Comparison of ENCODE assay signal across 14 mouse cellular contexts in genomic region chr1:89207306-89207705, GRCm38 (mm10).
DNase-seq lines count a peak whose midpoint lies in the region; TF ChIP-seq lines count a peak whose summit lies in the region.
"Had no signal": no experiment of that assay in that cellular context is flagged by ENCODE, and none has a peak within 500 bp of the region (broad histone marks: within the 10 kb centered on the region; RNA-seq: fewer than 3 reads in every experiment).

No protein-coding gene starts in this region.

- H3K9me3 ChIP-seq in ES-E14 (ENCODE audit: control insufficient read depth, insufficient read depth, low read depth, low read length): no peaks in the 10 kb centered on the region
- H3K9me3 ChIP-seq: embryonic facial prominence, embryonic 15.5 days had no signal

- no peaks in the 10 kb centered on the region for H3K4me1 ChIP-seq in ES-E14 (ENCODE audit: control insufficient read depth in 2 of 2, insufficient read depth in 2 of 2, low read length in 2 of 2, poor library complexity in 1 of 2)

- H3K9ac ChIP-seq in ES-E14 (ENCODE audit: insufficient read depth, low read depth, low read length, poor library complexity, severe bottlenecking): no peak overlapping the region
- H3K9ac ChIP-seq: embryonic facial prominence, embryonic 15.5 days had no signal

- TF ChIP-seq CTCF in gastrocnemius, adult 2 months (IDR thresholded peaks at IDR 0.05): peak; percentile 37

- H3K27ac ChIP-seq in gastrocnemius, adult 2 months: no peak overlapping the region
- H3K27ac ChIP-seq in ES-E14 (ENCODE audit: insufficient read depth, low read depth, low read length, poor library complexity, severe bottlenecking): no peak overlapping the region
- H3K27ac ChIP-seq: embryonic facial prominence, embryonic 15.5 days had no signal

- DNase-seq in gastrocnemius, adult 2 months: no peak
- DNase-seq in gastrocnemius, postnatal 10 days: no peak
- peak; percentile 35 to 49 for DNase-seq in left cerebral cortex, postnatal 10 days (ENCODE audit: extremely low spot score in 1 of 2, low spot score in 2 of 2)
- no peak for DNase-seq in left cerebral cortex, postnatal 4 days
- no peak for DNase-seq in ES-E14 (ENCODE audit: low read depth, low spot score)
- DNase-seq in embryo, embryonic 10.5 days (ENCODE audit: low spot score): peak; percentile 74
- DNase-seq in gastrocnemius, postnatal 4 days (ENCODE audit: low spot score in 2 of 2): no peak
- DNase-seq: gastrocnemius, postnatal 25 days; heart, postnatal 4 days; lung, adult 2 months; thymus, adult 18-20 months had no signal

- in situ Hi-C loops in ES-E14 (cut with MboI; ENCODE audit: low sequenced_read_pairs in 2 of 2, unreplicated experiment in 2 of 2): loop anchor here in 1 of 2 experiments (5.0 kb wide), 1 partner anchor 465 kb away; no protein-coding TSS in a partner anchor

- intact Hi-C loops in gastrocnemius, adult 2 months (cut with DNase I): no loop called here
- intact Hi-C loops in left cerebral cortex, postnatal 10 days (cut with DNase I): no loop called here
- intact Hi-C loops in left cerebral cortex, postnatal 4 days (cut with DNase I): no loop called here

- no peak overlapping the region for H3K4me3 ChIP-seq in gastrocnemius, adult 2 months
- no peak overlapping the region for H3K4me3 ChIP-seq in ES-E14 (ENCODE audit: insufficient read depth in 1 of 2, low read depth in 1 of 2, low read length in 2 of 2, poor library complexity in 1 of 2, severe bottlenecking in 1 of 2)
- H3K4me3 ChIP-seq: embryonic facial prominence, embryonic 15.5 days; myocyte had no signal

- H3K36me3 ChIP-seq in ES-E14 (ENCODE audit: control insufficient read depth, insufficient read depth, low read length, poor library complexity, severe bottlenecking): no peaks in the 10 kb centered on the region
- H3K36me3 ChIP-seq: embryonic facial prominence, embryonic 15.5 days; G1E had no signal

TF ChIP-seq in ES-E14, 5 proteins besides CTCF, POLR2A, EP300 and RAD21:
- TF ChIP-seq ZNF384 (IDR thresholded peaks at IDR 0.05; ENCODE audit: low read depth, low read length) (no peak), ZC3H11A (IDR thresholded peaks at IDR 0.05; ENCODE audit: borderline replicate concordance, low read depth, low read length) (peak; percentile 44; the same call in 1 of the 2 replicates)

Comparison
In these comparisons a context has a peak if more than half of its experiments do, and no peak if none do; other contexts are left out.
1. DNase-seq: peak in left cerebral cortex, postnatal 10 days (2 of 2) and embryo, embryonic 10.5 days (single experiment); none in gastrocnemius, adult 2 months (single experiment), gastrocnemius, postnatal 10 days (single experiment), left cerebral cortex, postnatal 4 days (single experiment), ES-E14 (single experiment) and gastrocnemius, postnatal 4 days (0 of 2).